Mouse (Mus musculus): ENCODE results near the gene Lrg1. TPM values are rescaled to one million over a fixed set of nuclear protein-coding genes. Genes with fewer than 3 reads are reported as not detected.
A peak's percentile ranks its signal among the peaks of the same experiment; 100 is the strongest.
"Not testable (repeated sequence)": the region's sequence is repeated elsewhere in the genome, so short reads cannot be mapped to it uniquely, and the experiment has no call there.

Gene Lrg1
- total RNA-seq, 2 experiments from 2014 or later: 4.2 to 6.1 TPM

DNA sequence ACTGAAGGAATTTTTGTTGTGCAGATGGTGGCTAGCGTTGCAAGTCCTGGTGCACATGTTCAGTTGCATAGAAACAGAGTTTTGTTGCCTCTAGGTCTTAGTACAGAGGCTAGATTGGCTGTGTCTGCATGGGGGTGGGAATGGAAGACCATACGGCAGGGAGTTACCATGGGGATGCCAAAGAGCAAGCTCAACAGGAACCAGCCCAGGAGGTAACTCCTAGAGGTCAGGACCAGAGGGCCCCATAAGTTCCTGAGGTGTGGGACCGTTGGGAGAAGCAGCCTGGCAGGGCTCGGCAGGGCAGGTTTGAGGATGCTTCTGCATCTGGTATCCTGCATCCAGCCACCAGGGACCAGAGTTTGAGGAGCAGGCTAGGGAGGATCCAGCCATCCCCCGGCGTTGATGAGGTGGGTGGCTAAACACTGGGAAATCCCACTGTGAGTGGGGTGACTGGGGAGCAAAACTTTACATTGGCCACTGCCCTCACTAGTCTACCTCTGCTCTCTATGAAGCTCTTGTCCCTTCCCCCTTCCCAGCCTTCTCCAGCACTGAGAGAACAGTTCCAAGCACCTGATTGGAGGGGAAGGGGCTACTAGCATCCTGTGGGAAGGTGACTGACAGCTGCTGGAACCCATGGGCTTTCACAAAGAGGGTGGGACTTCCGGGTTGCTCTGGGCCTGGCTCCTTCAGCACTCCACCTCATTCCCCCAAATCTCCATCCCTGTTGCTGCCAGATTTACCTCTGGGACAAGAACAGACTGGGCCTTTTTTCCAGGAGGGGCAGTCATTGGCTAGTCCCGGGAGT, 40.8 kb downstream of the Lrg1 start:
- H3K27ac ChIP-seq: peak overlapping the region; percentile 53; the same call in 1 of the 2 replicates
- H3K4me3 ChIP-seq: peak overlapping the region; percentile 86
- peak; percentile 31 to 56 for DNase-seq (ENCODE audit: extremely low spot score in 1 of 2, low spot score in 2 of 2)
- intact Hi-C loops (cut with DNase I): no loop called here
- TF ChIP-seq CTCF (IDR thresholded peaks at IDR 0.05): no peak; the same call in 1 of the 2 replicates

DNA sequence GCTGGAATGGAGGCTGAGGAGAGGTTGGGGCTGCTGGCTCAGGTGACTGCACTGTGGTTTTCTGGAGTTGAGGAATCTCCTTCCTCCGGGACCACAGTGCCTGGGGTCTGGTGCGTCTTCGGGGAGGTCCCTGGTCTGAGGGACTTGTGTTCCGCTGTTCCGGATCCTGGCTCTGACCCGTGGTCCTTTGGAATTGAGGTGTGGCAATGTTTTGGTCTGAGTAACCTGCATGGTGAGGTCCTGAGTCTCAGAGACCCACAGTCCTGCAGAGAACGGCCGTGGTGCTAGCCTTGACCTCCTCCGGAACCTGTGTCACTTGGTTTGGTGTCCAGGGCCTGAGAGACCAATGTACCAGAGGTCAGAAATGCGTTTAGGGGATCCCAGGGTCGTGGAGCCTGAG, 41.9 kb downstream of the Lrg1 start:
- DNase-seq (ENCODE audit: extremely low spot score in 1 of 2, low spot score in 2 of 2): no peak
- TF ChIP-seq CTCF (IDR thresholded peaks at IDR 0.05): no peak
- H3K27ac ChIP-seq: peak overlapping the region; percentile 48
- intact Hi-C loops (cut with DNase I): no loop called here
- H3K4me3 ChIP-seq: peak overlapping the region; percentile 86

DNA sequence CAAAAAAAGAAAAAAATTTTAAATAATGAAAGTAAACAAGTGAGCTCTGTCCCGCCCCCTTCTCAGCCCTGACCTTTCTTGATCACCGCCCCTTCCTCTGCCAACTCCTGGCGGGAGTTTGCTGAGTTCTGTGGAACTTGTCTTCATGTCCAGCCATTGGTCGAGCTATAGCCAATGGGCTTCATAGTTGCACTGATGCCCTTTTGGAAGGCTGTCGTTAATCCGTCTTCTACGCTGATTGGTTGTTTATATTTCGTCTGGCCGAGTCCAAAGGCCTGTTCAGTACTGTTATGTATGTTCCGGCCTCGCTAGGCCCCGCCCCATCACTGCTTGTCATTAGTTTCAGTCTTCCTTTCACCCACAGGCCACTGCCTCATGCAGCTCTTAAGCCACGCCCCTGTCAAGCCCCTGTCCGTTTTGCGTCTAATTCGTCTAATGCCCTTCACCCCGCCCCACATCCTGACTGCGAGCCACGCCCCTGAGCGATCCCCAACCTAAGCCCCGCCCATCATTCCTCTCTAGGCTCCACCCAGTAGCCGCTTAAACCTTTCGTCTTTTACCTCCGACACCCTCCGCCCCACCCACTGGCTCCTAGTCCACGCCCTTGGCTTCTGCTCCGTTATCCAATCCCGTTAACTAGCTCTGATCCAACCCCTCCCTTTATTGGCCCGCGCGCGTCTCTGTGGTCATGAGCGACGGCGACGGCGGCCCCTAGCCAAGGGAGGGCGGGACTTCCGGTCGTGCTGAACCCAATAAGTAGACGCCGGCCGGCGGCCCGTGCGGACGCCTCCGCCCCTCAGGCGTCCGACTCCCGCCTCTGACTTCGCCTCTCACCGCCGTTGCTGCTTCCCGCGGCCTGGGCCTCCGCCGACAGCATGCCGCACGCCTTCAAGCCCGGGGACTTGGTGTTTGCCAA, 42.7 kb downstream of the Lrg1 start, which contains the start of gene Hdgfl2:
Hdgfl2 (plus strand) TSS at position 755 of the 916 bp plus-strand sequence.
- no peak for TF ChIP-seq CTCF (IDR thresholded peaks at IDR 0.05)
- intact Hi-C loops (cut with DNase I): no loop called here
- peak; percentile 98 to 99 for DNase-seq (ENCODE audit: extremely low spot score in 1 of 2, low spot score in 2 of 2)
- Histone ChIP-seq H3K4me3 (peak within 1 kb of the TSS; percentile 86), H3K27ac (peak within 1 kb of the TSS; percentile 72)

DNA sequence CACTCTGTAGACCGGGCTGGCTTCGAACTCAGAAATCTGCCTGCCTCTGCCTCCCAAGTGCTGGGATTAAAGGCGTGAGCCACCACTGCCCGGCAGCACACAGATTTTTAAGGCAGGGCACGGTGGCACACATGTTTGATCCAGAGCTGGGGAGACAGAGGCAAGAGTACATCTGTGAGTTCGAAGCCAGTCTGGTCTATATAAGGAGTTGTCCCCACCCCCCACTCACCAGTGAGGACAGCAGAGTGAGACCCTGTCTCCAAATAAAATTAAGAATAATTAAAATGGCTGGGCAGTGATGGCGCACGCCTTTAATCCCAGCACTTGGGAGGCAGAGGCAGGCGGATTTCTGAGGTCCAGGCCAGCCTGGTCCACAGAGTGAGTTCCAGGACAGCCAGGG, 43.4 kb downstream of the Lrg1 start:
- peak overlapping the region; percentile 86 for H3K4me3 ChIP-seq
- H3K27ac ChIP-seq: peak overlapping the region; percentile 72
- intact Hi-C loops (cut with DNase I); DNase-seq (ENCODE audit: extremely low spot score in 1 of 2, low spot score in 2 of 2): not testable (repeated sequence)

DNA sequence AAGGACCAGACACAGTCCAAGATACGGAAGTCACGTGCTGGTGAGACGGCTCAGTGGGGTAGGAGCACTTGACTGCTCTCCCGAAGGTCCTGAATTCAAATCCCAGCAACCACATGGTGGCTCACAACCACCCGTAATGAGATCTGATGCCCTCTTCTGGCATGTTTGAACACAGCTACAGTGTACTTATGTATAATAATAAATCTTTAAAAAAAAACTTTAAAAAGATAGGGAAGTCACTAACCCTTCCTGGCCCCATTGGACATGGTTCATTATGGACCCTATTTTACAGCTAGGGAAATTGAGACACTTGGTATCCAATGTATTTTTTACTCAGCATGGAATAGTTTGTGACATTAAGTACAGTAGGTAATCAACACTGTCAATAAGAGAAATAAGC, 44.3 kb downstream of the Lrg1 start:
- Histone ChIP-seq H3K4me3 (no peak overlapping the region), H3K27ac (no peak overlapping the region)
- DNase-seq (ENCODE audit: extremely low spot score in 1 of 2, low spot score in 2 of 2): no peak
- intact Hi-C loops (cut with DNase I): no loop called here
- TF ChIP-seq CTCF (IDR thresholded peaks at IDR 0.05): no peak; the same call in 1 of the 2 replicates

DNA sequence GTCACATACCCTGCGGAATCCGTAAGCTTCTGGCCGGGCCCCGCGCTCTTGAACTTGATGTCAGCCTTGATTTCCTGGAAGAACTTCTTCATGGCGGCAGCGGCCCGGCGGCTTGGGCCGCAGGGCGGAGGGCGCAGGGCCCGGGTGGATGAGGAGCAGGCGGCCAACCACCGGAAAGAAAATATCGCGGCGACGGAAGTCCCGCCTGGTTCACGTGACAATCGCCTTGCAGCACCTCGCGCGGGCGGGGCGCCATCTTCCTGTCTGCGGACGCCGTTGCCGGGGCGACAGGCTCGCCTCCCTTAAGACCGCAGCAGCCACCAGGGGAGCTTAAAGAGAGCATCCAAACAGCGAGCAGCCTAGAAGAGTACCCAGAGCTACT, 47.0 kb downstream of the Lrg1 start, which contains the start of gene Ubxn6:
Ubxn6 (minus strand) TSS at position 202 of the 382 bp plus-strand sequence.
- intact Hi-C loops (cut with DNase I): loop anchor here (2.0 kb wide), 2 partner anchors 38 to 118 kb away; partner anchors contain the start of gene Sh3gl1
- peak; percentile 58 for TF ChIP-seq CTCF (IDR thresholded peaks at IDR 0.05)
- peak; percentile 97 to 98 for DNase-seq (ENCODE audit: extremely low spot score in 1 of 2, low spot score in 2 of 2)
- Histone ChIP-seq H3K4me3 (peak within 1 kb of the TSS; percentile 71), H3K27ac (peak within 1 kb of the TSS; percentile 92)

DNA sequence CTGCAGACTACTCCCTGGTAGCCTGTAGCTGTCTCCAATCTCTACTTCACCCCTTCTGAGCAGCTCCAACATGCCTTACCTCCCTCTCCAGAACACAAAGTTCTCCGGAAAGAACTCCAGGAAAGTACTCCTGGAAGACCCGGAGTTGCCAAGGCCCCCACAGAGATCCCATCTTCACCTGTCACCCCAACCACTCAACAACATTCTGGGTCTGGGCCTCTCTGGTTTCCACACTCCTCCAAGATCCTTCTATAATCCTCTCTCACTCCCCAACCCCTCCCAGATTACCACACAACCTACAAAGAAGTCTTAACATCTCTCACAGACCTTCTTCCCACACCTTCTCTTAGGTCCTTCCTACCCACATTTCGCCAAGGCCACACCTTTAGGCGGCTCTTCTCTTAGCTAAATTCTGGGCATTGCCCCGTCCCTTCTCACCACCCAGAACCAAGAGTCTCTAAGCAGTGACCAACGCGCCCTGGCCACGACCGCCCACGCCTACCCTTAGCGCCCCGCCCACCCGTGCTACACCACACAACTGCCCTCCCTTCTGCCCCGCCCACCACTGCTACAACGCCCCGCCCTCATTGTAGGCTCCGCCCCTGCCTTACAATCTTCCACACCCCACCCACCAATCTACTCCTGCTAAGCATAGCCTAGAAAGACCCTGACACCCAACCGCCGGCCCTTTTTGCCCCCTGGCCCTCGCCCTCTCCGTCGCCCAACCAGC, 47.5 kb downstream of the Lrg1 start:
- peak overlapping the region; percentile 71 for H3K4me3 ChIP-seq
- peak; percentile 61 to 68 for DNase-seq (ENCODE audit: extremely low spot score in 1 of 2, low spot score in 2 of 2)
- H3K27ac ChIP-seq: peak overlapping the region; percentile 92
- no peak for TF ChIP-seq CTCF (IDR thresholded peaks at IDR 0.05)
- intact Hi-C loops (cut with DNase I): loop anchor here (2.0 kb wide), 2 partner anchors 37 to 117 kb away; partner anchors contain the start of gene Sh3gl1

DNA sequence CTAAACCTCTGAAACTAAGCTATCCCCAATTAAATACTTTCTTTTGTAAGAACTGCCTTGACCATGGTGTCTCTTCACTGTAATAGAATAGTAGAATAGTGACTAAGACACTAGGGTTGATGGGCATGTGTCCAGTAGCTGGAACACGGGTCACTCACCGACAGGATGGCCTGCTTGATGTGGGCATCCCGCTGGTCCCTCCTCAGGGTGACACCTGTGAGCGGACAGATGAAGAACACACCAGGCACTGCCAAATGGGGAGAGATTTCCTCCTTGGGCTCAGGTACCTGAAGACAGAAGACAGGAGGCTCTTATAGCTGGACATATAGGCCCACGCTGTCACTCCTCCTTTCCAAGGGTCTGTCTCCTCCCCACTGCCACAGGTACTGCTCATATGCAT, 49.6 kb downstream of the Lrg1 start:
- DNase-seq (ENCODE audit: extremely low spot score in 1 of 2, low spot score in 2 of 2): no peak
- intact Hi-C loops (cut with DNase I): no loop called here
- no peak for TF ChIP-seq CTCF (IDR thresholded peaks at IDR 0.05)
- Histone ChIP-seq H3K27ac (no peak overlapping the region), H3K4me3 (no peak overlapping the region)

DNA sequence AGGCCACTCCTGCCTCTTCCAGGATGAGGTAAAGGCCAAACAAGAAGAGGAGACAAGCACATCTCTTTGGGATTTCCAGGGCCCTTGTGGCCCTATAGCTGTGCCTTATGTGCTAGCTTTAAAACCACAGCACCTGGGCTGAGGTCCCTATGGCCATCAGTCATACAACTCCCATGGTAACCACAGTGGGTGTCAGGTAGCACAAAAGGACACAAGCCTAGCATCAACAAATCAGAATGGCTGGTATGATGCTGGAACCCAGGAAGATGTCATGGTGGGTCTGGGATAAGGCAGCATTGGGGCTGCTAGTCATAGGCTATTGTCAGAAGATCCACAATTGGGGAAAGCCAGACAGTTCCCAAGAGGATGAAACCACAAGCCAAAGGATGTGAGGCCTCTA, 50.7 kb downstream of the Lrg1 start:
- DNase-seq (ENCODE audit: extremely low spot score in 1 of 2, low spot score in 2 of 2): no peak
- intact Hi-C loops (cut with DNase I): no loop called here
- no peak overlapping the region for H3K4me3 ChIP-seq
- no peak overlapping the region for H3K27ac ChIP-seq
- TF ChIP-seq CTCF (IDR thresholded peaks at IDR 0.05): no peak

Other genes with a start within 250 kb of the Lrg1 start
- gene Zfp119a, start 243.1 kb downstream of the Lrg1 start, total RNA-seq (2021): 1 to 10 TPM; 5.1 to 6.7 TPM
- 1 to 10 TPM; 6.2 to 6.6 TPM for gene Zfp959, start 229.9 kb downstream of the Lrg1 start, total RNA-seq (2021)
- gene Zfp119b, start 172.5 kb downstream of the Lrg1 start, total RNA-seq (2021): 1 to 10 TPM; 2.3 to 4.1 TPM
- 1 to 10 TPM; 1.2 to 1.4 TPM for gene Ebi3, start 169.4 kb downstream of the Lrg1 start, total RNA-seq (2021)
- 10 to 100 TPM; 16.4 to 17.4 TPM for gene Yju2, start 162.9 kb downstream of the Lrg1 start, total RNA-seq (2021)
- gene Shd, start 151.5 kb downstream of the Lrg1 start, total RNA-seq (2021): 10 to 100 TPM; 36.7 to 40.1 TPM
- gene Fsd1, start 135.5 kb downstream of the Lrg1 start, total RNA-seq (2021): 10 to 100 TPM; 88.7 to 90.6 TPM
- gene Stap2, start 116.4 kb downstream of the Lrg1 start, total RNA-seq (2021): 1 to 10 TPM; 2.5 to 3.1 TPM
- 10 to 100 TPM; 90.8 to 91.2 TPM for gene Mpnd, start 116.3 kb downstream of the Lrg1 start, total RNA-seq (2021)
- 10 to 100 TPM; 38.9 to 43.2 TPM for gene Sh3gl1, start 85.4 kb downstream of the Lrg1 start, total RNA-seq (2021)
- gene Chaf1a, start 81.6 kb downstream of the Lrg1 start, total RNA-seq (2021): 1 to 10 TPM; 1.6 to 2.0 TPM
- gene Ubxn6, start 47.0 kb downstream of the Lrg1 start, total RNA-seq (2021): 10 to 100 TPM; 91.2 to 98.3 TPM
- gene Hdgfl2, start 42.4 kb downstream of the Lrg1 start, total RNA-seq (2021): 100 to 1,000 TPM; 102 to 109 TPM
- 1 to 10 TPM; 5.0 to 7.4 TPM for gene Plin4, start 12.2 kb downstream of the Lrg1 start, total RNA-seq (2021)
- under 1 TPM; 0.38 to 0.68 TPM for gene Plin5, start 4.4 kb downstream of the Lrg1 start, total RNA-seq (2021)
- 100 to 1,000 TPM; 117 to 125 TPM for gene Sema6b, start 18.3 kb upstream of the Lrg1 start, total RNA-seq (2021)
- gene Tnfaip8l1, start 40.5 kb upstream of the Lrg1 start, total RNA-seq (2021): 1 to 10 TPM; 7.5 to 8.7 TPM
- 10 to 100 TPM; 39.5 to 41.2 TPM for gene Mydgf, start 61.9 kb upstream of the Lrg1 start, total RNA-seq (2021)
- 10 to 100 TPM; 70.7 to 74.1 TPM for gene Dpp9, start 96.9 kb upstream of the Lrg1 start, total RNA-seq (2021)
- 10 to 100 TPM; 31.8 to 34.6 TPM for gene Fem1a, start 134.8 kb upstream of the Lrg1 start, total RNA-seq (2021)
- gene Ticam1, start 154.8 kb upstream of the Lrg1 start, total RNA-seq (2021): 1 to 10 TPM; 6.9 to 7.2 TPM
- 10 to 100 TPM in 1 of 2 experiments, 1 to 10 TPM in 1; 7.7 to 11.4 TPM for gene Plin3, start 170.9 kb upstream of the Lrg1 start, total RNA-seq (2021)
- gene Arrdc5, start 178.3 kb upstream of the Lrg1 start, total RNA-seq (2021): not detected
- gene Uhrf1, start 181.3 kb upstream of the Lrg1 start, total RNA-seq (2021): under 1 TPM; 0.70 to 0.91 TPM
- gene Kdm4b, start 204.1 kb upstream of the Lrg1 start, total RNA-seq (2021): 10 to 100 TPM; 66.2 to 71.8 TPM

Data from left cerebral cortex, adult 2 months (tissue).